Comparison of ENCODE assay signal across 23 mouse cellular contexts in genomic region chr9:42146463-42146862, GRCm38 (mm10). TPM values are rescaled to one million over a fixed set of nuclear protein-coding genes. Genes with fewer than 3 reads are reported as not detected.
DNase-seq lines count a peak whose midpoint lies in the region; ATAC-seq and TF ChIP-seq lines count a peak whose summit lies in the region.
"Had no signal": no experiment of that assay in that cellular context is flagged by ENCODE, and none has a peak within 500 bp of the region (broad histone marks: within the 10 kb centered on the region; RNA-seq: fewer than 3 reads in every experiment).

No protein-coding gene starts in this region.

- no peaks in the 10 kb centered on the region for H3K36me3 ChIP-seq in spleen, adult 2 months (ENCODE audit: control insufficient read depth, insufficient read depth, low read length)
- no peaks in the 10 kb centered on the region for H3K36me3 ChIP-seq in CH12.LX (replicated peaks in 1 of 2; ENCODE audit: control insufficient read depth in 1 of 2, insufficient read depth in 1 of 2, low read length in 1 of 2)
- H3K36me3 ChIP-seq in splenic B cell, adult 2 months (ENCODE audit: control insufficient read depth, insufficient read depth, low read length, poor library complexity, severe bottlenecking) = no peaks in the 10 kb centered on the region
- H3K36me3 ChIP-seq: embryonic facial prominence, embryonic 13.5 days; heart, embryonic 10.5 days; hindbrain, embryonic 10.5 days; intestine, embryonic 15.5 days had no signal

- WGBS in spleen, adult 2 months = 18% methylated on average over 2 of the region's 2 CpGs

- H3K9ac ChIP-seq in CH12.LX (ENCODE audit: insufficient read depth, low read depth) = no peak overlapping the region
- H3K9ac ChIP-seq: embryonic facial prominence, embryonic 13.5 days; forebrain, embryonic 13.5 days; forebrain, postnatal 0 days; hindbrain, embryonic 14.5 days; intestine, embryonic 15.5 days had no signal

- no peak for TF ChIP-seq CTCF in spleen, adult 2 months (IDR thresholded peaks at IDR 0.05; ENCODE audit: extremely low read depth, insufficient read depth, insufficient read length, insufficient replicate concordance)
- no peak for TF ChIP-seq CTCF in CH12.LX (conservative IDR thresholded peaks at IDR 0.05 in 1 of 2, IDR thresholded peaks at IDR 0.05 in 1 of 2; ENCODE audit: low read depth in 2 of 2, low read length in 2 of 2)

- peak overlapping the region; percentile 42; the same call in 1 of the 2 replicates for H3K4me2 ChIP-seq in CH12.LX (ENCODE audit: insufficient read depth, low read depth, poor library complexity, severe bottlenecking)
- H3K4me2 ChIP-seq: embryonic facial prominence, embryonic 13.5 days; forebrain, embryonic 13.5 days; hindbrain, embryonic 14.5 days; intestine, embryonic 15.5 days had no signal

- no peaks in the 10 kb centered on the region for H3K9me3 ChIP-seq in CH12.LX (replicated peaks; ENCODE audit: low read length)
- H3K9me3 ChIP-seq: embryonic facial prominence, embryonic 13.5 days; heart, embryonic 10.5 days; intestine, embryonic 15.5 days had no signal

- H3K4me3 ChIP-seq in spleen, adult 2 months (ENCODE audit: extremely low read depth, insufficient read depth, insufficient read length) = no peak overlapping the region
- H3K4me3 ChIP-seq in CH12.LX (replicated peaks in 1 of 3; ENCODE audit: low read depth in 2 of 3, low read length in 2 of 3, poor library complexity in 1 of 3) = no peak overlapping the region
- H3K4me3 ChIP-seq: embryonic facial prominence, embryonic 13.5 days; forebrain, embryonic 13.5 days; gastrocnemius, adult 2 months; heart, embryonic 10.5 days; hindbrain, embryonic 10.5 days; intestine, embryonic 15.5 days had no signal

- H3K4me1 ChIP-seq in spleen, adult 2 months (ENCODE audit: control insufficient read depth, insufficient read depth, insufficient read length) = peaks cover 17% of the 10 kb centered on the region
- peaks cover 11 to 63% of the 10 kb centered on the region in 2 experiments for H3K4me1 ChIP-seq in CH12.LX (ENCODE audit: control insufficient read depth in 1 of 2, insufficient read depth in 2 of 2)
- H3K4me1 ChIP-seq: embryonic facial prominence, embryonic 13.5 days; heart, embryonic 10.5 days; hindbrain, embryonic 10.5 days; intestine, embryonic 15.5 days had no signal

- peak; percentile 100 for TF ChIP-seq EP300 in CH12.LX (IDR thresholded peaks at IDR 0.05; ENCODE audit: low read length)

- DNase-seq in spleen, adult 2 months (ENCODE audit: low read depth in 1 of 2, low spot score in 2 of 2) = peak; percentile 63 to 74
- DNase-seq in spleen, postnatal 4 days (ENCODE audit: low spot score in 2 of 2) = no peak
- DNase-seq in CH12.LX (ENCODE audit: extremely low read depth) = peak; percentile 83
- DNase-seq in splenic B cell, adult 2 months (ENCODE audit: low read depth, low spot score) = peak; percentile 87
- no peak for DNase-seq in left cerebral cortex, postnatal 36 days (ENCODE audit: low spot score in 2 of 2)
- DNase-seq in adrenal gland, adult (ENCODE audit: inconsistent age in 2 of 2, low spot score in 1 of 2) = no peak
- DNase-seq: adrenal gland, adult 2 months; adrenal gland, postnatal 36 days; cerebellum, adult 2 months; cerebellum, postnatal 14 days; forebrain, postnatal 0 days; gastrocnemius, adult 2 months; gastrocnemius, postnatal 36 days; heart, postnatal 10 days had no signal

- dilution Hi-C loops in CH12.LX (cut with MboI; ENCODE audit: extremely low pct_ligation_motif_present, extremely low pct_unique_long_range_greater_than_20kb, low sequenced_read_pairs) = no loop called here

- H3K27me3 ChIP-seq in spleen, adult 2 months (ENCODE audit: control insufficient read depth, insufficient read depth, low read length) = no peaks in the 10 kb centered on the region
- no peaks in the 10 kb centered on the region for H3K27me3 ChIP-seq in CH12.LX (replicated peaks)
- H3K27me3 ChIP-seq in splenic B cell, adult 2 months (ENCODE audit: control insufficient read depth, insufficient read depth, low read length, poor library complexity, severe bottlenecking) = no peaks in the 10 kb centered on the region
- H3K27me3 ChIP-seq: embryonic facial prominence, embryonic 13.5 days; forebrain, embryonic 13.5 days; intestine, embryonic 15.5 days had no signal

- peak; percentile 25 for ATAC-seq in megakaryocyte, adult 5-6 weeks (ENCODE audit: poor library complexity, severe bottlenecking)
- ATAC-seq: activated CD4-positive, CD25-positive, alpha-beta regulatory T cell, adult 4 months; forebrain, embryonic 13.5 days; forebrain, postnatal 0 days; intestine, embryonic 15.5 days; Patski had no signal

- peak; percentile 39 for TF ChIP-seq POLR2A in spleen, adult 2 months (IDR thresholded peaks at IDR 0.05; ENCODE audit: low read depth, low read length)
- no peak for TF ChIP-seq POLR2A in CH12.LX (IDR thresholded peaks at IDR 0.05; ENCODE audit: low read depth, low read length)

- no peaks in the 10 kb centered on the region for H3K79me2 ChIP-seq in CH12.LX (replicated peaks; ENCODE audit: control insufficient read depth, extremely low read depth, insufficient read depth, poor library complexity, severe bottlenecking)

- TF ChIP-seq RAD21 in CH12.LX (IDR thresholded peaks at IDR 0.05; ENCODE audit: low read depth, low read length) = no peak; the same call in 1 of the 2 replicates

- in situ Hi-C loops in CH12.LX (cut with MboI; ENCODE audit: low pct_ligation_motif_present, low pct_unique_long_range_greater_than_20kb, low sequenced_read_pairs) = no loop called here

- H3K27ac ChIP-seq in spleen, adult 2 months (ENCODE audit: insufficient read depth, low read length) = peak overlapping the region; percentile 83; the same call in 1 of the 2 replicates
- H3K27ac ChIP-seq in CH12.LX (ENCODE audit: insufficient read depth, low read depth) = no peak overlapping the region
- H3K27ac ChIP-seq: embryonic facial prominence, embryonic 13.5 days; forebrain, embryonic 13.5 days; gastrocnemius, adult 2 months; heart, embryonic 10.5 days; hindbrain, embryonic 10.5 days; hindbrain, embryonic 14.5 days; intestine, embryonic 15.5 days had no signal

- intact Hi-C loops in left cerebral cortex, postnatal 36 days (cut with DNase I) = no loop called here

TF ChIP-seq in CH12.LX, 34 proteins besides CTCF, POLR2A, EP300 and RAD21:
- TF ChIP-seq TCF12 (IDR thresholded peaks at IDR 0.05; ENCODE audit: low read depth, low read length) (peak; percentile 86), JUND (conservative IDR thresholded peaks at IDR 0.05; ENCODE audit: low read depth, low read length) (peak; percentile 57; the same call in 1 of the 2 replicates), USF2 (conservative IDR thresholded peaks at IDR 0.05; ENCODE audit: low read depth, low read length) (no peak), GABPA (IDR thresholded peaks at IDR 0.05; ENCODE audit: insufficient replicate concordance, low read depth, low read length) (no peak), KAT2A (IDR thresholded peaks at IDR 0.05; ENCODE audit: insufficient replicate concordance, low read length) (no peak), JUN (IDR thresholded peaks at IDR 0.05; ENCODE audit: insufficient read depth, low read depth, low read length) (no peak; the same call in 1 of the 2 replicates), SMC3 (IDR thresholded peaks at IDR 0.05; ENCODE audit: low read depth, low read length) (peak; percentile 7; the same call in 1 of the 2 replicates), MAX (IDR thresholded peaks at IDR 0.05; ENCODE audit: low read length) (peak; percentile 48; the same call in 1 of the 2 replicates), UBTF (IDR thresholded peaks at IDR 0.05; ENCODE audit: low read depth, low read length) (no peak), PAX5 (IDR thresholded peaks at IDR 0.05; ENCODE audit: low read length) (no peak), MYC (IDR thresholded peaks at IDR 0.05; ENCODE audit: low read depth, low read length) (peak; percentile 73), POLR2AphosphoS2 (IDR thresholded peaks at IDR 0.05; ENCODE audit: low read depth, low read length) (no peak), CHD1 (IDR thresholded peaks at IDR 0.05; ENCODE audit: low read depth, low read length) (no peak), MEF2A (IDR thresholded peaks at IDR 0.05; ENCODE audit: borderline replicate concordance, low read depth, low read length) (peak; percentile 92), MAFK (IDR thresholded peaks at IDR 0.05; ENCODE audit: insufficient replicate concordance, low read length) (peak; percentile 78; the same call in 1 of the 2 replicates), E2F4 (IDR thresholded peaks at IDR 0.05; ENCODE audit: insufficient replicate concordance, low read depth, low read length) (0 out of 2 replicates have a peak, but pooled peaks have one; percentile 50), ETS1 (conservative IDR thresholded peaks at IDR 0.05; ENCODE audit: low read depth, low read length) (peak; percentile 85), SIN3A (IDR thresholded peaks at IDR 0.05; ENCODE audit: low read length) (peak; percentile 39; the same call in 1 of the 2 replicates), RCOR1 (conservative IDR thresholded peaks at IDR 0.05; ENCODE audit: low read depth, low read length) (peak; percentile 94), ZNF384 (IDR thresholded peaks at IDR 0.05; ENCODE audit: low read depth, low read length) (0 out of 2 replicates have a peak, but pooled peaks have one; percentile 40), CHD2 (IDR thresholded peaks at IDR 0.05; ENCODE audit: low read length) (peak; percentile 71), NELFE (IDR thresholded peaks at IDR 0.05; ENCODE audit: low read depth, low read length) (no peak), MAZ (IDR thresholded peaks at IDR 0.05; ENCODE audit: low read depth, low read length) (0 out of 2 replicates have a peak, but pooled peaks have one; percentile 62), IRF4 (IDR thresholded peaks at IDR 0.05; ENCODE audit: low read depth, low read length) (peak; percentile 99), HCFC1 (IDR thresholded peaks at IDR 0.05; ENCODE audit: low read depth, low read length) (no peak), MXI1 (IDR thresholded peaks at IDR 0.05; ENCODE audit: low read depth, low read length) (0 out of 2 replicates have a peak, but pooled peaks have one; percentile 37), ZKSCAN1 (IDR thresholded peaks at IDR 0.05; ENCODE audit: borderline replicate concordance, low read depth, low read length) (peak; percentile 83), TBP (conservative IDR thresholded peaks at IDR 0.05; ENCODE audit: low read depth, low read length) (peak; percentile 79), BHLHE40 (IDR thresholded peaks at IDR 0.05; ENCODE audit: low read depth, low read length) (peak; percentile 87)

RNA-seq across cellular contexts. Expression of gene Sorl1, which starts 22.4 kb away (rescaled TPM):
- 69.7 and 93.6 TPM in 2 replicates for polyA plus RNA-seq in spleen, adult 2 months (2012; rRNA removed)
- 2.5 and 3.0 TPM in 2 replicates for total RNA-seq in CH12.LX (2012; rRNA removed)
- 6.3 TPM in 2 replicates for total RNA-seq in CH12.LX (2014; rRNA removed)
- 10.5 and 12.3 TPM in 2 replicates for polyA plus RNA-seq in CH12.LX (2012; ENCODE audit: insufficient read length, low read depth)
- total RNA-seq in megakaryocyte, adult 5-6 weeks (2015) = 108 and 111 TPM in 2 replicates
- 123 and 172 TPM in 2 replicates for total RNA-seq in megakaryocyte, adult 5-6 weeks (2017)
- 100 to 1,000 TPM; 205 to 221 TPM for total RNA-seq in left cerebral cortex, postnatal 36 days (2021)

Comparison
In these comparisons a context has a peak if more than half of its experiments do, and no peak if none do; other contexts are left out.
1. DNase-seq: peak in spleen, adult 2 months (2 of 2), CH12.LX (single experiment) and splenic B cell, adult 2 months (single experiment); none in spleen, postnatal 4 days (0 of 2), left cerebral cortex, postnatal 36 days (0 of 2) and adrenal gland, adult (0 of 2).
2. RNA of gene Sorl1, which starts 22.4 kb away (total RNA-seq): 205 to 221 TPM in left cerebral cortex, postnatal 36 days and 108 to 172 TPM in megakaryocyte, adult 5-6 weeks; 2.5 to 6.3 TPM in CH12.LX; every median in the first group is over 10 times any median in the second.